Mouse (Mus musculus): Measurements from ENCODE around the gene Synj2. TPM values are rescaled to one million over a fixed set of nuclear protein-coding genes. Genes with fewer than 3 reads are reported as not detected.

Gene Synj2
- polyA plus RNA-seq, 1 experiment from 2014 or later, result 6.0 TPM

DNA sequence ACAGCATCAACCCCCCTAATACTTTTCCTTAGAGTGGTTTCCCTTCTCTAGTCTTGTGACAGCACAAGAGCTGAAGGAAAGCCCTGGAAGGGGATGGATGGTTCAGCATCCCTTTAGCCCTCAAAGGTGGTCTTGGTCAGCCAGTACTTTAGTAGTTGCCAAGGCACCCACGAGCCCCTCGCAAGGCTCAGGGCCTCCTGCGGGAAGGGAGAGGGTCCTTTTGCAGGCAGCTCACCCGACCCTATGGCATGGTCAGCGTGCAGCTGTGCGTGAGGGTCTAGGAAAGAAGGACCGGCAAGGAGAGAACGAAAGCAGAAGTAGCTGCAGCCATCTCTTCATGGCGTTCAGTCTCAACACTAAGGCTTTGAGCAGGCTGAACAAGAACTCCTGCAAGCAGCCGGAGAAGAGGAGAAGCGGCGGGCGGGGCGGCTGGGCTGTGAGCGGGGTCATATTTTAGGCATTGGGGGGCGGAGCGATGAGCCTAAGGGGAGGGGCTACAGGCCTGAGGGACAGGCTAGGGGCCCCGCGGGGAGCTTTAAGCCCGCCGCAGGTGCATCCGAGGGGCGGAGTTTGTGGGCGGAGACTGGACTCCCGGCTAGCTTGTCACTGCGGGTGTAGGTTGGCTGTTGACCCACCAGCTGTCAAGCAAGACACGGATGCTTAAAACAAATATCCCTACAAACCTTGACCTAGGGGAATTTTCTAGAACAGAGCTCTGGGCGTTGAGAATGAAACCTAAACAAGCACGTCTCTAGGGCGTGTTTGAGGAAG lies 6.3 kb upstream of the Synj2 start:
- TF ChIP-seq CTCF (IDR thresholded peaks at IDR 0.05), result no peak
- ATAC-seq, result no peak
- no peak for DNase-seq (ENCODE audit: low read depth, low spot score)
- POLR2A ChIA-PET, result no interaction called here
- CTCF ChIA-PET, result interaction anchor here (1.3 kb wide), 1 partner anchor 11 kb away, joined by 4 read pairs; no protein-coding TSS in a partner anchor
- no peaks in the 10 kb centered on the region for H3K27me3 ChIP-seq
- in situ Hi-C loops (cut with MboI; ENCODE audit: low pct_unique_long_range_greater_than_20kb), result no loop called here

DNA sequence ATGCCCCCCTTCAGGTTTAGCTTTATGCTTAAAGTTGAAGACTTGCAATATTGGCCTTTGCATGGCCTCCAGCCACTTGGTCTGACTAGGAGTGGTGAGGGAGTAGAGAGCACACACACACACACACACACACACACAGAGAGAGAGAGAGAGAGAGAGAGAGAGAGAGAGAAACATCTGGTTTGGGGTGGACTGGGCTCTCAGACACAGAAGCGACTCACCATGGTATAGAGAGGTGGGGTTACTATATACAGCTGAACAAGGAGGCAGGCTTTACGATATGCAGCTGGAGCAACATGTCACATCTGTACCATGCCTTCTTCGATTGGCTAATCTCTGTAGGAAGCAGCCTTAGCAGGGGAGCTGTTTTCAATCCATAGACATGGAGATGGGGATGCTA lies 5.4 kb upstream of the Synj2 start:
- DNase-seq (ENCODE audit: low read depth, low spot score) (no peak), ATAC-seq (no peak)
- in situ Hi-C loops (cut with MboI; ENCODE audit: low pct_unique_long_range_greater_than_20kb), result no loop called here
- H3K27me3 ChIP-seq, result no peaks in the 10 kb centered on the region
- POLR2A ChIA-PET, result interaction anchor here (0.6 kb wide), 3 partner anchors 21 to 168 kb away, joined by 3 to 6 read pairs (median 4); no protein-coding TSS in a partner anchor
- CTCF ChIA-PET, result interaction anchor here (1.1 to 1.4 kb wide), 3 partner anchors 10 to 54 kb away, joined by 3 to 4 read pairs (median 3); no protein-coding TSS in a partner anchor
- no peak for TF ChIP-seq CTCF (IDR thresholded peaks at IDR 0.05)

- in situ Hi-C loops (cut with MboI; ENCODE audit: low pct_unique_long_range_greater_than_20kb), result no loop called here
- no peak for DNase-seq (ENCODE audit: low read depth, low spot score)
- no peak for TF ChIP-seq CTCF (IDR thresholded peaks at IDR 0.05)
- peak; percentile 13 for ATAC-seq
- ChIA-PET CTCF (interaction anchor here (1.1 to 1.4 kb wide), 3 partner anchors 10 to 54 kb away, joined by 3 to 4 read pairs (median 3); no protein-coding TSS in a partner anchor), POLR2A (interaction anchor here (0.6 kb wide), 2 partner anchors 56 to 169 kb away, joined by 3 to 4 read pairs; no protein-coding TSS in a partner anchor)
- no peaks in the 10 kb centered on the region for H3K27me3 ChIP-seq
Measured at GRCm38 (mm10) chr17:5936276-5936675, 4.8 kb upstream of the Synj2 start.

- H3K27me3 ChIP-seq, result no peaks in the 10 kb centered on the region
- in situ Hi-C loops (cut with MboI; ENCODE audit: low pct_unique_long_range_greater_than_20kb), result no loop called here
- CTCF ChIA-PET, result interaction anchor here (1.0 to 1.3 kb wide), 5 partner anchors 15 to 88 kb away, joined by 3 read pairs; no protein-coding TSS in a partner anchor
- no peak for ATAC-seq
- no peak for TF ChIP-seq CTCF (IDR thresholded peaks at IDR 0.05)
- POLR2A ChIA-PET, result no interaction called here
- DNase-seq (ENCODE audit: low read depth, low spot score), result no peak
Measured at GRCm38 (mm10) chr17:5937441-5937840, 3.6 kb upstream of the Synj2 start.

- DNase-seq (ENCODE audit: low read depth, low spot score) (no peak), ATAC-seq (no peak)
- POLR2A ChIA-PET, result no interaction called here
- TF ChIP-seq CTCF (IDR thresholded peaks at IDR 0.05), result no peak
- CTCF ChIA-PET, result interaction anchor here (1.4 to 1.6 kb wide), 2 partner anchors 19 to 54 kb away, joined by 4 to 7 read pairs; no protein-coding TSS in a partner anchor
- no peaks in the 10 kb centered on the region for H3K27me3 ChIP-seq
- in situ Hi-C loops (cut with MboI; ENCODE audit: low pct_unique_long_range_greater_than_20kb), result loop anchor here (5.0 kb wide), 2 partner anchors 47 to 82 kb away; no protein-coding TSS in a partner anchor
Measured at GRCm38 (mm10) chr17:5939871-5940270, 1.2 kb upstream of the Synj2 start.

DNA sequence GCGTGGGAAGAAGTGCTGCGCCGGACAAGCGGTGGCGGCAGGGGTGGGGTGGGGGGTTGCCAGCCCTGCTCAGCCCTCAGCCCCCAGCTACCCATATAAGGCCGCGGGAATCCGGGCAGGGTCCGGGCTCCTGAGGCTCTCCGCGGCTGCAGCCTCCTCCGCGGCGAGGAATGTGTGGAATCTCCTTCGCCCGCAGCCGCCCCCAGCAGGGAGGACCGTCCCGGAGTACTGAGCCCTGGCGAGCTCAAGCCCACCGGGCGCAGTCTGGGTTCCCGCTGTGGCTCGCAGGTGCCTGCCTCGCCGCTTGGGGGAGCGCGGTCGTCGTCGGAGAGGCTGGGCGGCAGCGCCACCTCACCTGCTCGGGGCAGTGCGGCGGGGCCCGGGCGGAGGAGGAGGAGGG lies 288 bp upstream of the Synj2 start:
- in situ Hi-C loops (cut with MboI; ENCODE audit: low pct_unique_long_range_greater_than_20kb), result loop anchor here (5.0 kb wide), 2 partner anchors 47 to 82 kb away; no protein-coding TSS in a partner anchor
- H3K27me3 ChIP-seq, result no peaks in the 10 kb centered on the region
- CTCF ChIA-PET, result interaction anchor here (0.6 to 1.6 kb wide), 7 partner anchors 9 to 79 kb away, joined by 3 to 7 read pairs (median 3); no protein-coding TSS in a partner anchor
- peak; percentile 96 for TF ChIP-seq CTCF (IDR thresholded peaks at IDR 0.05)
- DNase-seq (ENCODE audit: low read depth, low spot score), result no peak
- POLR2A ChIA-PET, result no interaction called here
- ATAC-seq, result peak; percentile 64

DNA sequence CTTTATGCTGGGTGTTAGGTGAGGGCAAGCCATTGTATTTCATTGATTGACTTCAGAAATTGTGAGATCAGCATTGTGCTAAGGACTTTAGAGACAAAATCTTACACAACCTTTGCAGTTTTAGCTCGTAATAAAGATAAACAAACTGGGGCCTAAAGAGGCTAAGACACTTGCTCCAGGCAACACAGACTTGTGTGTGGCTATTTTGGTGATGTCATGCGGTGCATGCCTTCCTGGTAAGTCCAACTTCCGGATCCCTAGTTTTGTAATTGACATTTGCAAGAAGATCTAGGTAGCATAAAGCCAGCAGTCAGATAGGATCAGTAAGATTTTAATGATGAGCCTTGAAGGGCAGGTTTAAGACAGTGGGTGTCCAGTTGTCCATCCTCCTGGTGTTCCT lies 1.1 kb downstream of the Synj2 start:
- ATAC-seq (no peak), DNase-seq (ENCODE audit: low read depth, low spot score) (no peak)
- no peak for TF ChIP-seq CTCF (IDR thresholded peaks at IDR 0.05)
- ChIA-PET POLR2A (no interaction called here), CTCF (interaction anchor here (1.2 to 1.4 kb wide), 2 partner anchors 58 to 64 kb away, joined by 3 read pairs; no protein-coding TSS in a partner anchor)
- no peaks in the 10 kb centered on the region for H3K27me3 ChIP-seq
- in situ Hi-C loops (cut with MboI; ENCODE audit: low pct_unique_long_range_greater_than_20kb), result loop anchor here (5.0 kb wide), 2 partner anchors 45 to 80 kb away; no protein-coding TSS in a partner anchor

GRCm38 (mm10) chr17:5943053-5943452 lies 2.0 kb downstream of the Synj2 start:
- ATAC-seq (no peak), DNase-seq (ENCODE audit: low read depth, low spot score) (no peak)
- POLR2A ChIA-PET, result no interaction called here
- TF ChIP-seq CTCF (IDR thresholded peaks at IDR 0.05), result no peak
- H3K27me3 ChIP-seq, result no peaks in the 10 kb centered on the region
- CTCF ChIA-PET, result no interaction called here
- in situ Hi-C loops (cut with MboI; ENCODE audit: low pct_unique_long_range_greater_than_20kb), result loop anchor here (5.0 kb wide), 2 partner anchors 44 to 79 kb away; no protein-coding TSS in a partner anchor

DNA sequence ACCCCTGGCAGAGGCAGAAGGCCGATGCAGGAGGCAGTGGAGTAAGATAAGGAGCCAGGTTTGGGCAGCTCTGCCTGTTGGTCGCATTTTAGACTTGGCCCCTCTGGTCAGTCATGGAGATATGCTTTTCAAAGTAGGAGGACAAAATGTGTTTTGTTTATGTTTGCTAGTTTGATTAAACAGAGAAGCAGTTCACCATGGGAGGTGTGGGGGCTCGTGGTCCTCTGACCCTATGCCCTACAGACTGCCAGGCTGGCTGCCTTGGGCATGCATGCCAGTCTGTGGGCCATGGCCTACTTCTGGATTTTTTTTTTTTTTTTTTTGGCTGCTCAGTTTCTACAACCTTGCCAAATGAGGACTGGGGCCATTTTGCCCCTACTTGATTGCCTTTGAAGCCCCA lies 6.0 kb downstream of the Synj2 start:
- no peak for TF ChIP-seq CTCF (IDR thresholded peaks at IDR 0.05)
- DNase-seq (ENCODE audit: low read depth, low spot score) (no peak), ATAC-seq (no peak)
- POLR2A ChIA-PET, result no interaction called here
- CTCF ChIA-PET, result interaction anchor here (0.7 kb wide), 1 partner anchor 151 kb away, joined by 3 read pairs; no protein-coding TSS in a partner anchor
- no peaks in the 10 kb centered on the region for H3K27me3 ChIP-seq
- in situ Hi-C loops (cut with MboI; ENCODE audit: low pct_unique_long_range_greater_than_20kb), result no loop called here

GRCm38 (mm10) chr17:5952455-5952854 lies 11.4 kb downstream of the Synj2 start:
- POLR2A ChIA-PET, result no interaction called here
- no peak for TF ChIP-seq CTCF (IDR thresholded peaks at IDR 0.05)
- ATAC-seq, result no peak
- CTCF ChIA-PET, result interaction anchor here (1.1 to 1.8 kb wide), 3 partner anchors 15 to 68 kb away, joined by 3 to 5 read pairs (median 3); no protein-coding TSS in a partner anchor
- no peaks in the 10 kb centered on the region for H3K27me3 ChIP-seq
- in situ Hi-C loops (cut with MboI; ENCODE audit: low pct_unique_long_range_greater_than_20kb), result no loop called here
- no peak for DNase-seq (ENCODE audit: low read depth, low spot score)
